Mouse (Mus musculus) liver, embryonic 15.5 days (tissue): Measurements from ENCODE around the gene Spindoc. TPM values are rescaled to one million over a fixed set of nuclear protein-coding genes. Genes with fewer than 3 reads are reported as not detected.

Experiments used
- ATAC-seq: fragments of 200-750 bp; cut with Nextera tagmentation; 2 replicates; pipeline ENCODE4 v1.8.0; 2017; ENCODE audit warnings: moderate number of reproducible peaks, mild to moderate bottlenecking, moderate library complexity; ENCODE audit not compliant: insufficient read depth
- H3K27ac ChIP-seq: fragments of 300-500 bp; sonication (generic); replicated peaks from 2 replicates; pipeline ENCODE4 v1.5.1; 2015; ENCODE audit warnings: mild to moderate bottlenecking, inconsistent platforms
- H3K27me3 ChIP-seq: fragments of 300-500 bp; sonication (generic); 2 replicates; pipeline ENCODE4 v1.6.1; 2015; ENCODE audit warnings: mild to moderate bottlenecking, inconsistent platforms
- H3K36me3 ChIP-seq: fragments of 300-500 bp; sonication (generic); replicated peaks from 2 replicates; pipeline ENCODE4 v1.6.1; 2015; ENCODE audit warnings: moderate library complexity, mild to moderate bottlenecking, inconsistent platforms
- H3K4me1 ChIP-seq: fragments of 300-500 bp; sonication (generic); replicated peaks from 2 replicates; pipeline ENCODE4 v1.6.1; 2015; ENCODE audit warnings: inconsistent platforms
- H3K4me2 ChIP-seq: fragments of 300-500 bp; sonication (generic); 2 replicates; pipeline ENCODE4 v1.6.1; 2015; ENCODE audit warnings: moderate library complexity, mild to moderate bottlenecking, inconsistent platforms
- H3K4me3 ChIP-seq: fragments of 300-500 bp; sonication (generic); replicated peaks from 2 replicates; pipeline ENCODE4 v1.5.1; 2015; ENCODE audit warnings: mild to moderate bottlenecking, inconsistent platforms
- H3K9ac ChIP-seq: fragments of 300-500 bp; sonication (generic); 2 replicates; pipeline ENCODE4 v1.6.1; 2015; ENCODE audit warnings: moderate library complexity, mild to moderate bottlenecking, inconsistent platforms
- H3K9me3 ChIP-seq: fragments of 300-500 bp; sonication (generic); replicated peaks from 2 replicates; pipeline ENCODE4 v1.6.1; 2016; ENCODE audit warnings: inconsistent platforms
- WGBS: fragments of 180-500 bp; shearing (Covaris S2); methylation state at CpG from one replicate; pipeline ENCODE4 v1.1.7; 2015; ENCODE audit warnings: mixed read lengths; ENCODE audit not compliant: insufficient replicate concordance; 5-methylcytosine and 5-hydroxymethylcytosine counted together
- polyA plus RNA-seq: library from polyadenylated mRNA; unstranded; fragments of >200 nt; fragmentation: Nextera tagmentation; extraction: Ambion mirVana; gene quantifications from 2 replicates; pipeline ENCODE4 v1.2.1, GENCODE M21; 2015

Gene Spindoc
- polyA plus RNA-seq, result 3.2 and 3.7 TPM in 2 replicates

- no peaks in the 10 kb centered on the region for H3K27me3 ChIP-seq
- H3K4me3 ChIP-seq, result peak within 1 kb of the TSS; percentile 76
- H3K27ac ChIP-seq, result peak within 1 kb of the TSS; percentile 53
- 3% methylated on average over 51 of the region's 52 CpGs for WGBS
- peak; percentile 98 for ATAC-seq
- H3K9me3 ChIP-seq, result no peaks in the 10 kb centered on the region
- H3K36me3 ChIP-seq, result no peaks in the 10 kb centered on the region
- H3K9ac ChIP-seq, result peak within 1 kb of the TSS; percentile 77
- peak within 1 kb of the TSS; percentile 97 for H3K4me2 ChIP-seq
- H3K4me1 ChIP-seq, result peaks cover 32% of the 10 kb centered on the region
These were observed at the start of gene Spindoc for GRCm38 (mm10) chr19:7382903-7383865. Gene Spindoc (minus strand): TSS chr19:7382994.

- Histone ChIP-seq H3K4me3 (no peak overlapping the region), H3K9me3 (no peaks in the 10 kb centered on the region), H3K36me3 (peaks cover 84% of the 10 kb centered on the region), H3K27me3 (no peaks in the 10 kb centered on the region), H3K27ac (no peak overlapping the region), H3K9ac (no peak overlapping the region), H3K4me1 (peaks cover 33% of the 10 kb centered on the region), H3K4me2 (no peak overlapping the region)
- WGBS, result 59% methylated on average over 3 of the region's 3 CpGs
- no peak for ATAC-seq
These were observed 42.6 kb upstream of the Spindoc start for GRCm38 (mm10) chr19:7425398-7425775.

- Histone ChIP-seq H3K4me2 (no peak overlapping the region), H3K4me1 (peaks cover 38% of the 10 kb centered on the region), H3K4me3 (no peak overlapping the region), H3K27me3 (no peaks in the 10 kb centered on the region; the same call in 1 of the 2 replicates), H3K9ac (no peak overlapping the region), H3K36me3 (peaks cover 81% of the 10 kb centered on the region), H3K9me3 (no peaks in the 10 kb centered on the region), H3K27ac (no peak overlapping the region)
- ATAC-seq, result no peak
- WGBS, result 71% methylated on average over 8 of the region's 8 CpGs
These were observed 42.0 kb upstream of the Spindoc start for GRCm38 (mm10) chr19:7424590-7425397.

GRCm38 (mm10) chr19:7424131-7424530 lies 41.3 kb upstream of the Spindoc start:
- no peak overlapping the region for H3K4me3 ChIP-seq
- H3K9me3 ChIP-seq, result no peaks in the 10 kb centered on the region
- no peak overlapping the region for H3K9ac ChIP-seq
- 74% methylated on average over 7 of the region's 7 CpGs for WGBS
- H3K36me3 ChIP-seq, result peaks cover 75% of the 10 kb centered on the region
- H3K4me1 ChIP-seq, result peaks cover 45% of the 10 kb centered on the region
- no peak for ATAC-seq
- H3K4me2 ChIP-seq, result no peak overlapping the region
- H3K27me3 ChIP-seq, result no peaks in the 10 kb centered on the region; the same call in 1 of the 2 replicates
- H3K27ac ChIP-seq, result no peak overlapping the region

GRCm38 (mm10) chr19:7423656-7424030 lies 40.8 kb upstream of the Spindoc start:
- Histone ChIP-seq H3K4me3 (no peak overlapping the region), H3K9me3 (no peaks in the 10 kb centered on the region), H3K27ac (no peak overlapping the region), H3K4me2 (peak overlapping the region; percentile 54; the same call in 1 of the 2 replicates), H3K36me3 (peaks cover 70% of the 10 kb centered on the region), H3K9ac (no peak overlapping the region), H3K27me3 (no peaks in the 10 kb centered on the region; the same call in 1 of the 2 replicates), H3K4me1 (peaks cover 50% of the 10 kb centered on the region)
- whole genome bisulfite sequencing, result 79% methylated on average over 16 of the region's 16 CpGs
- ATAC-seq, result peak; percentile 7; the same call in 1 of the 2 replicates

GRCm38 (mm10) chr19:7423028-7423655 lies 40.3 kb upstream of the Spindoc start:
- Histone ChIP-seq H3K4me1 (peaks cover 55% of the 10 kb centered on the region), H3K27ac (no peak overlapping the region), H3K9me3 (no peaks in the 10 kb centered on the region), H3K36me3 (peaks cover 65% of the 10 kb centered on the region), H3K4me3 (peak overlapping the region; percentile 22; the same call in 1 of the 2 replicates), H3K27me3 (no peaks in the 10 kb centered on the region; the same call in 1 of the 2 replicates), H3K9ac (no peak overlapping the region), H3K4me2 (peak overlapping the region; percentile 54)
- ATAC-seq, result peak; percentile 34
- 64% methylated on average over 51 of the region's 51 CpGs for WGBS

DNA sequence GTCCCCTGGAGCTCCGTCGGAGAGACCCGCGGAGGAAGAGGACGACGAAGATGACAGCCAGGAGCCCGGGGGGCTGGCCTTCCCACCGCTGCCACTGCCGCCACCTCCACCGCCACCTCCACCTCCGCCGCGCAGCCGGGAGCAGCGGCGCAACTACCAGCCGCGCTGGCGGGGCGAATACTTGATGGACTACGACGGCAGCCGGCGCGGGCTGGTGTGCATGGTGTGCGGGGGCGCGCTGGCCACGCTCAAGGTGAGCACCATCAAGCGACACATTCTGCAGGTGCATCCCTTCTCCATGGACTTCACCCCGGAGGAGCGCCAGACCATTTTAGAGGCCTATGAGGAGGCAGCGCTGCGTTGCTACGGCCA lies 39.8 kb upstream of the Spindoc start:
- H3K27me3 ChIP-seq, result peaks cover 2% of the 10 kb centered on the region; the same call in 1 of the 2 replicates
- H3K36me3 ChIP-seq, result peaks cover 60% of the 10 kb centered on the region
- WGBS, result 56% methylated on average over 35 of the region's 35 CpGs
- no peaks in the 10 kb centered on the region for H3K9me3 ChIP-seq
- no peak overlapping the region for H3K9ac ChIP-seq
- peak overlapping the region; percentile 54 for H3K4me2 ChIP-seq
- H3K4me1 ChIP-seq, result peaks cover 58% of the 10 kb centered on the region
- no peak overlapping the region for H3K27ac ChIP-seq
- peak overlapping the region; percentile 22; the same call in 1 of the 2 replicates for H3K4me3 ChIP-seq
- ATAC-seq, result no peak

GRCm38 (mm10) chr19:7421602-7422591 lies 39.1 kb upstream of the Spindoc start:
- ATAC-seq, result no peak
- peaks cover 53% of the 10 kb centered on the region for H3K36me3 ChIP-seq
- H3K27me3 ChIP-seq, result peaks cover 9% of the 10 kb centered on the region
- H3K4me1 ChIP-seq, result peaks cover 64% of the 10 kb centered on the region
- H3K9me3 ChIP-seq, result no peaks in the 10 kb centered on the region
- WGBS, result 73% methylated on average over 48 of the region's 48 CpGs
- H3K4me2 ChIP-seq, result peak overlapping the region; percentile 54
- H3K9ac ChIP-seq, result no peak overlapping the region
- H3K4me3 ChIP-seq, result 0 out of 2 replicates have a peak overlapping the region, but pooled peaks have one; percentile 10
- no peak overlapping the region for H3K27ac ChIP-seq

DNA sequence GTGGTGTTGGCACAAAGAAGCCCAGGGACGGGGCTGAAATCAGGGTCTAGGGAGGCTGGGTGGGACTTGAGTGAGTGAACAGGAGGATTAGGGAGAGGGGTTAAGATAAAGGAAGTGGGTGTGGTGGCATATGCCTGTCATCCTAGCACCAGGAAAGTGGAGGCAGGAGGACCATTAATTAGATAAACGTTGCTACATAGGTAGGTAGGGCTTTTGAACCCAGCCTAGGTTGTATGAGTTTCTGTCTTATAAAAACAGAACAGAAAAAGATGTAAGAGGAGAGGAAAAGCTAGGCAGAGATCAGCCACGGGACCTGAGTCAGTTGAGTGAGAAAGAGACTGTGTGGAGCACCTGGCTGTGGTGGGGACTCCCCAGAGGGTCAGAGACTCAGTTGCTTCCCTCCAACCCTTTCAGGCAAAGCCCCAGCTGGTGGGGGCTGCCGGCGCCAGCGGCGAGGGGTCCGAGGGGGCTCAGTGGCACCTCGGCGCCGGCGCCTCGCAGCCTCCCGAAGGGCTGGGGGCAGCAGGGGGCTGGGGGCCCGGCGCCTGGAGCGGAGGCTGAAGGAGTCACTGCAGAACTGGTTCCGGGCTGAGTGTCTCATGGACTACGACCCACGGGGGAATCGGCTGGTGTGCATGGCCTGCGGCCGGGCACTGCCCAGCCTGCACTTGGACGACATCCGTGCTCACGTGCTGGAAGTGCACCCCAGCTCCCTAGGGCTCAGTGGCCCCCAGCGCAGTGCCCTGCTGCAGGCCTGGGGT lies 38.2 kb upstream of the Spindoc start:
- no peak overlapping the region for H3K4me3 ChIP-seq
- H3K36me3 ChIP-seq, result peaks cover 44% of the 10 kb centered on the region
- H3K27me3 ChIP-seq, result peaks cover 18% of the 10 kb centered on the region
- no peak overlapping the region for H3K9ac ChIP-seq
- 72% methylated on average over 27 of the region's 27 CpGs for WGBS
- ATAC-seq, result no peak
- peaks cover 71% of the 10 kb centered on the region for H3K4me1 ChIP-seq
- no peak overlapping the region for H3K27ac ChIP-seq
- H3K4me2 ChIP-seq, result no peak overlapping the region
- no peaks in the 10 kb centered on the region for H3K9me3 ChIP-seq
